Mouse (Mus musculus) gastrocnemius, postnatal 36 days (tissue): ENCODE results near the gene Nhlrc1. TPM values are rescaled to one million over a fixed set of nuclear protein-coding genes. Genes with fewer than 3 reads are reported as not detected.

ENCODE experiments used
- DNase-seq, 2 experiments: peaks; one replicate each; pipeline ENCODE4 v3.0.0; 2022
- intact Hi-C: fragments of 180-260 bp; cut with DNase I; formaldehyde crosslinking; loops from one replicate; pipeline ENCODE4 v1.15.1; 2025
- long read RNA-seq, 2 experiments: library from polyadenylated mRNA; stranded (forward); transcript quantifications; one replicate each; pipeline ENCODE4 v2.0.0; 2021
- total RNA-seq, 2 experiments: library from RNA; stranded (reverse); gene quantifications; 2 replicates each; pipeline ENCODE4 v1.2.3; 2021

The Nhlrc1 gene
- total RNA-seq, result 1 to 10 TPM; 3.5 to 4.2 TPM
- long read RNA-seq, experiment 1, partial matches to known transcripts, result 0 of 4 reads
- long read RNA-seq, experiment 1, other reads (novel, unspliced or antisense), result 0 of 4 reads
- long read RNA-seq, experiment 2, partial matches to known transcripts, result 0 of 4 reads
- long read RNA-seq, experiment 2, other reads (novel, unspliced or antisense), result 0 of 4 reads

DNA sequence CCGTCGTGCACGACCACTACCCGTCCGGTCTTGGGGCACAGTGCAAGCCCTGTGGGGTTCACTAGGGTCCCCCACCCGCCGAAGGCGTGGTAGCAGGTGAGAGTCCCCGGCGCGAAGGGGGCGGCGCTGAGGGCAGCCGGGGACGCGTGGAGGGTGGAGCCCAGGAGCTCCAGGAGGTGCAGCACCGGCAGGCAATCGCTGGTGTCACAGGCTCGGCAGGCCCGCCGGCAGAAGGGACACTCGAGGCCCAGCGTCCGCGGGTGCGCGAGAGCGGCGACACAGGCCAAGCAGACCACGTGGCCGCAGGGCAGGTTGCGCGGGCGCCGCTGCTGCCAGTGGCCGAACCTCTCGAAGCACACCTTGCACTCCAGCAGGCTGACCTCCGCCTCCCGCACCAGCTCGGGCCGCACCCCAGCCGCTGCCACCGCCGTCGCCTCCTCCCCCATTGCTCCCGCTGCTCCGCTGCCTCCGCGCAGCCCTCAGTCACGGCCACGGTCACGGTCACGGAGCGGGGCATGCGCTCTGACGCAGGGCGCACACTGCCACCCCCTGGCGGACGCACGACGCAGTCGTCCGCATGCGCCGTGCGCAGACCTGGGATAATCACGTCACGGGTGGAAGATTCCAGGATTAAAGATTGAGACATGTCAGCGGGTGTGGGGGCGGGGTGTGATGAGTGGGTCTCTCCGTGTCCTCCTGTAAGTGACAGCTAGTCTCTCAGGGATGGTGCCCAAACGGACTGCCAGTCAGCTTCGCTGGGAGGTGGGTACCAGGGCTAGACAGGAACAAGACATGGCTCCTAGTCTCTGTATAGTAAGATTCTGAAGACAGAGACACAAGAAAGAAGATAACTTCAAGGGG, at the start of gene Nhlrc1:
TSS of gene Nhlrc1 (minus strand) at position 517 of the 861 bp plus-strand sequence.
- intact Hi-C loops, result loop anchor here (2.0 to 5.0 kb wide), 2 partner anchors 84 to 292 kb away; no protein-coding TSS in a partner anchor
- peak; percentile 62 to 75 for DNase-seq

DNA sequence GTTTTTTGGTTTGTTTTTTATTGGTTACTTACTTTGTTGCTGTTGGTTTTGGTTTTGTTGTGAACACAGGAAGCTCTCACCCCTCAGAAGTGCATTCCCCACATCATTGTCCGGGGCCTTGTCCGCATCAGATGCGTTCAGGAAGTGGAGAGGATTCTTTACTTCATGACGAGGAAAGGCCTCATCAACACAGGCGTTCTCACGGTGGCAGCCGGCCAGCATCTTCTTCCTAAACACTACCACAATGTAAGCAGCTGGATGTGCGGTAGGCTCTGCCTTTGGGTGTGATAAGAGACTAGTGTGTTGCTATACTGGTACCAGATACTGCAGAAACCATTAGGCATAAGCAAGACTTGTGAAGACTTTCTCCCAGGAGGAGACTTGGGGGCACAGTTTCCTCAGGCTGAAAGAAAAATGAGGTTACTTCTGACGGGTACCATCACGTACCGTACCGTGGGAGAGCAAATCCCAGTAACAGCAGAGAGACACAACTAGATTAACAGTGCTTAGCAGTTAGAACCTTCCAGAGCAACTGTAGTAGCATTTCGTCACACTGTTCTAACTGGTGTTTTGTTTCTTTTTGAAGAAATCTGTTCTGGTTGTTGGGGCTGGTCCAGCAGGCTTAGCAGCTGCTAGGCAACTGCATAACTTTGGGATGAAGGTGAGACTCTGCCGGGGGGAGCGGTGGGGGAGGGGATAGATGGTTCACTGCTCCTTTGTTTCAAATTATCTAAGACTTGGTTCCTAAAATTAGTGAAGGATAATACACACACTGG, 49.5 kb upstream of the Nhlrc1 start:
- intact Hi-C loops, result no loop called here
- no peak for DNase-seq

DNA sequence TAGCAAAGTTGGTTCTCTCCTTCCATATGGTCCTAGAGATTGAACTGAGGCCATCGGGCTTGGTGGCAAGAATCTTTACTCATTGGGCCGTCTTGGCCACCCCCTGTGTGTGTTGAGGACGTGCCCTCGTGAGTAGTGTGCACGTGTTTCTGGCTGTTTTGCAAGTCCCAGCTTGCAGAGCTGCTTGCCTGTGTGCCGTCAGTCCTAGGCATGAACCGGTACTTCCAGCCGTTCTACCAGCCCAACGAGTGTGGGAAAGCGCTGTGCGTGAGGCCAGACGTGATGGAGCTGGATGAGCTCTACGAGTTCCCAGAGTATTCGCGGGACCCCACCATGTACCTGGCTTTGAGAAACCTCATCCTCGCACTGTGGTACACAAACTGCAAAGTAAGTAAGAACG, 48.1 kb upstream of the Nhlrc1 start:
- intact Hi-C loops, result no loop called here

DNA sequence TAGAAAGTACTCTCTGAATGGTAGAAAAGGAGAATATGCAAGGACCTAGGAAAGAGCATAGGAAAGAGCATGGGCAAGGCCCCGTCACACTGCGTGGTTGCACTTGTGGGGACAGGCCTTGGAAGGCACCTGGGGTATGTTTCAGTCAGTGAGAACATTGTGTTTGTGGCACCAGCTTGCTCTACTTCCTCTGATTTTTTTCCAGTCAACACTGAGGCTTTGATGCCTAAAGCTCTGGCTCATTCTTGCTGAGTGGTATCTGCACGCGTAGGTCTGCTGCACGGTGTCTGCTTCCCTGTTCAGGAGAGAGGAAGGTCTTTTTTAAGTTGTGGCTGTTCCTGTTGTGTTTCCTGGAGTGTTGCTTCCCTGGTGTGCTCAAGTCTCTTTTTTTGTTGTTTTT, 42.1 kb upstream of the Nhlrc1 start:
- intact Hi-C loops, result no loop called here
- DNase-seq, result no peak

More for the DNA sequence above, 48.1 kb upstream of the Nhlrc1 start:
- no peak for DNase-seq

DNA sequence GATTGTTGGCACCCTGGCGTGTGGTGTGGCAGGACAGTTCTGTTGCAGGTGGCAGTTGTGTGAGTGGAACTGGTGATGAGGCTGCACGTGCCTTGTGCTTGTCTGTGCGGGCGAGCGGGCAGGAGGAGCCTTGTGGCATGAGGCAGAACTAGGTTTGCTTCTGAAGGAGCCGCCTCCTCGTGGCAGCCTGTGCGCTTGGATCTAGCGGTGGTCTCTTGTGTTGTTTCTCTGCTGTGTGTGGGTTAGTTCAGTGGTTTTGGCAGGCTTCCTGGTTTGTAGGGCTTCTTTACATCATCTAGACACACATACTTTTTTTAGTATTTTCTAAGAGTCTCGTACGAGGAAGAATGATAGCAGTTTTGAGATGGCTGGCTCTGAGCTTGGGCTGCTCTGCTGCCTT, 41.5 kb upstream of the Nhlrc1 start:
- intact Hi-C loops, result no loop called here

DNA sequence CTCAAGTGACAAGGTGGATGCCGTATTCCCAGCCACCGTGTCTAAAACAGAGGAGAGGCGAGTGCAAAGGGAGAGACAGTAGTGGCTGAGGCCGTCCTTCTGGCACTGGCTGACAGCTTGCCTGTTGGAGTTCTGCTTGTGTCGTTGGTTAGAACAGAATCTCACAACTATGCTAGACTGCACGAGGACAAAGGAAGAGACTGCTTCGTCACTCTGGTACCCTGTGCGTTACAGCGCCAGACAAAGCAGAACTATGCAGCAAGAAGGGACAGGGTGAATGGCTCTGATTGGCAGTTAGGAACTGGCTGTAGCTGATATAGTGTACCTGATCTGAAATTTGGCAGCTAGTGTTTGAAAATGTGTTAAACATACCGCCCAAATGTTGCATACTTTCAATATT, 39.3 kb upstream of the Nhlrc1 start:
- DNase-seq, result no peak
- intact Hi-C loops, result no loop called here

More for the DNA sequence above, 41.5 kb upstream of the Nhlrc1 start:
- DNase-seq, result no peak

DNA sequence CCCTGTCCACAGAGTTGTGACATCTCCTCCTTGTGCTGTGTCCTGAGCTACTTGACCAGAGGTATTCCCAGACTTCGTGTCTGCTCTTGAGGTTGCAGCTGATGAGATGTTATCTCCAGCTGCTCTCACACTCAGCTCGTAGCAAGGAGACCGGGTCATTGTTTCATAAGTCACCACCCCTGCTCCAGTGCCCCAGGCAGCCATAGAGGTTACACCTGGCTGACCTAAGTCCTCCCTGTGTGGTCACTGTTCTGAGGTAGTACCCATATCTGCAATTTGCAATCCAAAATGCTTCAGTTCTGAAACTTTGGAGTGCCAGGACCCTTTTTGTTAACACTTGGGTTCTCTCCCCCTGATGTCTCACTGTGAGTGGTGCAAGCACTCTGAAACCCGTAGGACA, 35.4 kb upstream of the Nhlrc1 start:
- no peak for DNase-seq
- intact Hi-C loops, result no loop called here

DNA sequence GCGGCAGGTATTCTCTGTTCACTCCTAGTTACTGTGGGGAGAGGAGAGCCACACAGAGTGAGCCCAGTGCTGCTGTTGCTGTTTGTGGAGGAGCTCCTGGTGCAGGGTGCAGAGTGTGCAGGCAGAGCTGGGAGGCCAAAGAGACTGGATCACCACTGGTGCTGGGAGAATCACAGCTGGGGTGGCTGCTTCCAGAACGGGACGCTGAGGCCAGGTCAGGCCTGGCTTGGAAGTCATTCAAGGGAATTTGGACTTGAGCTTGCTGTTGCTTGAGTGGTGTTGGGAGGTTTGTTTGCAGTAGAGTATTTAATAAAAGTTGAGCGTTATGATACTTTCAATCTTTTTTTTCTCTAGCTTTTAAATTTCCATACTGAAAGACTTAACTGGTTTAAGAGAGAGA, 33.3 kb upstream of the Nhlrc1 start:
- DNase-seq, result peak in 1 of 2 experiments; percentile 9
- intact Hi-C loops, result no loop called here

DNA sequence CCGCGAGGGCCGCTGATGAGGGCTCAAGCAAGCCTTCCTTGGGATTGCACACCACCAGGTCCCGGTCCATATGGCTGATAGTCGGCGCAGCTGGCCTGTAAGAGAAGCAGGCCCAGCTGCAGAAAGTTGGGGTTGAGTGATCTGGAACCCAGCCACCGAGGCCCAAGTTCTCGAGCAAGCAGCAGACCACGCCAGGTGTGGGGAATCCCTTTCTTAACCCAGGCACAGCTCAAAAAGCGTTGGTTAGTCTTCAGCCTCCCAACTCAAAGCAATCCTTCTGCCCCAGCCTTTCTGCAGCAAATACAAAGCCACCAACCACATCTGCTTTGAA, 29.9 kb upstream of the Nhlrc1 start, which contains the start of gene Tpmt:
TSS of gene Tpmt (minus strand) at position 121 of the 331 bp plus-strand sequence.
- intact Hi-C loops, result no loop called here
- no peak for DNase-seq

DNA sequence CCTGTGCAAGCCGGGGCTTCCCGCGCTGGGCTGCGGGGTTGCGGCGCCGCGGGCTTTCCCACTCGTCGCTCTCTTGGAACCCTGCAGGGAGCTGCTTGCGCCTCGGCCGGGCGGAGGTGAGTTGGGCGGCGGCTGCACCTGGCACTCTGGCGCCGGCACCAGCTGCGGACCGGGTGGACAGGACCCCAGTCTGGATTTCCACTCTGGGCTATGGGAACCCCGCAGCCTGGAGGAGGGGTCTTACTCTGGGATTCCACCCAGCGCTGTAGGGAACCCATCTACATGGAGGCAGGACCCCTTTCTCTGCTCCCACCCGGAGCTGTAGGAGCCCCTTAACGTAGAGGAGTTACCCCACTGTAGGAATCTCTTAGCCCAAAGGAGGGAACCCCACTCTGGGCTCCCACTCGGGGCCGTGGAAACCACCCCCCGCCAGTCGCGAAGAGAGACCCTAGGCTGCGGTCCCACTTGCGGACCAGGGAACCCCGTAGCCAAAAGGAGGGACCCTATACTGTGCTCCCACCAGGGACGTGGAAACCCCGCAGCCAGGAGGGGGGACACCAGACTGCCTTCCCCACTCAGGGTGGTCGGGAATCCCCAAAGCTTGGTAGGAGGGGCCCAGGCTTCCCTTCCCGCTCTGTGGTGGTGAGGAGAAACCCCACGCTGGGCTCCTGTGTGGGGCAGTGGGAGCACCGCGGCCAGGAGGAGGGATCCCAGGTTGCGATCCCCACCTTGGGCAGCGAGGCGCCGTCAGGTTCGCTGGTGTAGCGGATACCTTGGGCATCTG, 29.4 kb upstream of the Nhlrc1 start:
- DNase-seq, result no peak
- intact Hi-C loops, result no loop called here

DNA sequence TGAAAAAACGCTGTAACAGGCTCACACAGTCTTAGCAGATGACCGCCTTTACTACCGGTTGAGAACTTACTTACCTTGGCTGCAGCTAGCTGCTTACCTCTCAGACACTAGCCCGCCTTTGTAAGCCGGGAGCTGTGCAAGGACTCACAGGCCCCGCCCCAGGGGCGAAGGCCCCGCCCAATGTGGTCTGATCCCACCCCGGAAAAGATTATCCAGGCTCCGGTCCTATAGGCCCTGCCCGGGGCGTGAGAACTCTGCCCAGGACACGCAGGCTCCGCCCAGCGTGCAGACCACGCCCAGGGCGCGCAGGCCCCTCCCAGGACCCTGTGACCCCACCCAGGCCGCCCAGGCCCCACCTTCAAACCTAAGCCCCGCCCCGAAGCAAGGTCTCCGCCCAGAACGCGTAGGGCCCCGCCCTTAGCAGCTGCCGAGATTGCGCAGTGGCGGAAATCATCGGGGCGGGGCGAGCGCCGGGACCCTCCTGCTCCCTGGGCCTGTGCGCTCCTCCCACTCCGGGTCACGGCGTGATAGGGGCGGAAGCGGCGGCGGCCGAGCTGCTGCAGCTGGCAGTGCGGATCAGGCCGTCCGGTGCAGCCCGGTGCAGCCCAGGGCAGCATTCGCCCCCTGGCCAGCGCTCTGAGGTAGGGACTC, 28.5 kb upstream of the Nhlrc1 start, which contains the start of gene Kdm1b:
TSS of gene Kdm1b (plus strand) at position 470 of the 651 bp plus-strand sequence.
- DNase-seq, result peak; percentile 97 to 99
- intact Hi-C loops, result no loop called here

DNA sequence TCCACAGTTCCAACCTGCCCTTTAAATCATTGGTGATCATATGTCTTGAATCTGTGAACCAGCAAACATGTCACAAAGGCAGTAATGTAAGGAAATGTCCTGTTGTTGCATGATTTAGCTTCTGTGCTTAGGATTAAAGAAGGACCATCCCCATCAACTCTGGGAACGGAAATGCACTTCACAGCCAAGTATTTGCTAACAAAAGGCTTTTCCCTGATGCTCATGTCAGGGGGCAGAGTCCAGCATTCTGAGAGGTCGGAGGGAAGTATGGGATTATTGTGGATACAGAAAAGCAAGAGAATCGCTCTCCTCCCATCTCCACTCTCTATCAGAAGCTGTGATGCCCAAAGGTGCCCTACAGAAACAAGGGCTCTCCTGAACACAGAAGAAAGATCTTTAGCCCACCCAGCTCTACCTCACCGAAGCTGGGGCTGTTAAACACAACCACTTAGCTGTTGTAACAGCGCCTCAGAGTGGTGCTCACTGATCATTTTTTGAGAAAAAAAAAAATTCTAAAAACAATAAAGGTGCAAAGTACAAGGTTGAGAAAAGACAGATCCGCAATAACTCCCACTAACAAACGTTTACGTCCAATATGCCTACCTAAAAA, 27.5 kb upstream of the Nhlrc1 start:
- intact Hi-C loops, result no loop called here

DNA sequence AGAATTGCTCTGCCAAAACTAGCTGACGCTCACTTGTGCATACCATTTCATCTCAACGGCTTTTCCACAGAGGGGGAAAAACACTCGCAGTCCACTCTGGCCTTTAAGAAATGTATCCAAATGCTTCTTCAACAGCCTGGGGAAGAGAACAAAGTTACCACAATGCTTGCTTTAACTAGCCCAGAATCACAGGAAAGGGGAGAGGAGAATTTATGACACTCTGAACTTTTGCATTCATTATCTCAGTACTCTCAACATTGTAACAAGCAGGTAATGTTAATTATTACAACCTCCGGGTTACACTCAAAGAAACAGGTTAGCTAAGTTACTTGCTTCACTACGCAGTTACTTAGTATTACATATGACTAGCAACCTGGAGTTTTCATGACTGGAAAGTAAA, 25.4 kb upstream of the Nhlrc1 start:
- intact Hi-C loops, result no loop called here
- DNase-seq, result no peak

More for the DNA sequence above, 27.5 kb upstream of the Nhlrc1 start:
- no peak for DNase-seq

DNA sequence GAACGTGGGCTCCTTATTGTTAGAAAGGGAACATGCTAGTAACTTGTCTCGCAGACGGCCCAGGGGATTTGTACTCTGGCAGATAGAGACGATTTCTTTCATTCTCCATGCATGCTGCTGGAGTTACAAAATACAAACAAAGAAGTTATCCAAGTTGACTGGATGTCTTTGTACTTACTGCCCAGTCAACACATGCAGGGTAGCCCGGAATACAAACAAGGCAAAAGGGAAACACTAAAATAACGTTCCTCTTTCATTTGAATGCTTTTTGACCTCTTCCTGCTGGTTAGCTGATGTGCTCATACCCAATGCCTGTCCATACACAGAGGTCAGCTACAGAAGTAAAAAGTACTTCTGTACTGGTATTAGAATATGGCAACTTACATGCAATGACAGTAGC, 23.3 kb upstream of the Nhlrc1 start:
- intact Hi-C loops, result no loop called here
- no peak for DNase-seq

DNA sequence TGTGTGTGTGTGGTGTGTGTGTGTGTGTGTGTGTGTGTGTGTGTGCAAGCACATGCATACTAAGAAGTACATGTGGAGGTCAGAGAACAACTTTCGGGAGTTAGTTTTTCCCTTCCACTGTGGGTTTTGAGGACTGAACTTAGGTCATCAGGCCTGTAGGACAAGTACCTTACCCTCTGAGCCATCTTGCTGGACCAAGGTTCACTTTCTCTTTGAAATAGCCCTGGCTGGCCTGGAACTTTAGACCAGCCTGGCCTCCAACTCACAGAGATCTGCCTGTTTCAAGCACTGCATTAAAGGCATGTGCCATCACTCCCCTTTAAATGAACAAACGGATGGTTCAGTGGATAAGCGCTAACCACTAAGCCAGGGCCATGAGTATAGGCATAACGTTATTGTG, 19.0 kb upstream of the Nhlrc1 start:
- intact Hi-C loops, result no loop called here
- DNase-seq, result no peak

DNA sequence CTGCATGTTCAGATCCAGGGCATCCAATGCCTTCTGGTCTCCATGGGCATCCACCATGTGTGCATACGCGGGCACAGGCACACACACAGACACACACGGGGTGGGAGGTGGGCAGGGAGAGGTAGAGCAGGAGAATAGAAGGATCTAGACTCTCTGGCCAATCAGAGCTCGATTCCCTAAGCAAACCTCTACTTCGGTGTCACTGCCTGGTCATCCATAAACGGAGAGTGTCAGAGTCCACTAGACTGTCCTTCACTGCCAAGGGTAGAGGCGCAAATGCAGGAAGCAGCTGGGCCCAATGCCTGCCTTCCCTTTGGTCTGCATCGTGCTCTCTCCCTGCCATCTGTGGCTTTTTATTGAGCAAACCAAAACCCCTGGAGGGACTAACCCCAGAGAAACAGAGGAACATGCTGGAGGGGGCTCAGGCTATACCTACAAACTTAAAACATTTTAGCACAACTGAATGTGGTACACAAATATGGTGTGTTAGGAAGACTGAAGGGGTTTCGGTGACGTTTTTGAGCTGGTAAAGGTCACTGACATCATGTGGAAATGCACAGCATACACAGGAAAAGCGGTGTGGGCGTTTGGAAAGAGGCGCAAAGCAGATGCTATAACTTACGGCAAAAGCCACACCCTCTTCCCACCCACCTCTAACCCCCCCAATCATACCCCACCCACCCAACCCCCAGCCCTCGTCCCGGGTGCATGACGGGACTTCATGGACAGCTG, 15.9 kb upstream of the Nhlrc1 start:
- no peak for DNase-seq
- intact Hi-C loops, result no loop called here

DNA sequence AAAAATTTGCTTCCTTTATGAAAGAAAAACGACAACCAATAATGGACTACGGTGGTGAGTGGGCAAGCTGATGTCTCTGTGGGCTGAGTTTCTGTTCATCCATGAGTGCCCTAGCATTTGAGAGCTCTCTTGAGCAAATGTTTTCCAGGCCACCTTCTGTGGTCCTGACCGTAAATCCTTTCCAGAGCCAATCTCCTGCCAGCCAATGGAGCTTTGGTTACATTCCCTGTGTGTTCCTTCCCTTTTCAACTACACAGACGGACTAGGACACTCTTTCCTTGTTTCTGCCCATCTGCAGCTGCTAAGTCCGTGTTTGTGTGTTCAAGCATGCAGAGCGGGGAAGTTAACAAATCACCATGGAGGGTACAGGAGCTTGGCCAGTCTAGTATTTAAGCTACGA, 6.1 kb upstream of the Nhlrc1 start:
- DNase-seq, result no peak
- intact Hi-C loops, result no loop called here

DNA sequence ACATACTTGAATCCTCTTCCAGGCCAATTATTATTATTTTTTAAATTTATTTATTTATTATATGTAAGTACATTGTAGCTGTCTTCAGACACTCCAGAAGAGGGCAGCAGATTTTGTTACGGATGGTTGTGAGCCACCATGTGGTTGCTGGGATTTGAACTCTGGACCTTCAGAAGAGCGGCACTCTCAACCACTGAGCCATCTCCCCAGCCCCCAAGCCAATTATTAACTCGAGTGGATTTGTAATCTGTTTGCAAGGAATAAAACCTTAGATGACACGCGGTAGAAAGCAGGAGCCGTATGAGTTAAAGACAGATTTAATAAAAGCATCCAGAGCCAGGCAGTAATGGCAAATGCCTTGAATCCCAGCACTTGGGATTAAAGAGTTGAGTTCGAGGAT, 5.1 kb upstream of the Nhlrc1 start:
- intact Hi-C loops, result loop anchor here (5.0 kb wide), 1 partner anchor 297 kb away; no protein-coding TSS in a partner anchor

DNA sequence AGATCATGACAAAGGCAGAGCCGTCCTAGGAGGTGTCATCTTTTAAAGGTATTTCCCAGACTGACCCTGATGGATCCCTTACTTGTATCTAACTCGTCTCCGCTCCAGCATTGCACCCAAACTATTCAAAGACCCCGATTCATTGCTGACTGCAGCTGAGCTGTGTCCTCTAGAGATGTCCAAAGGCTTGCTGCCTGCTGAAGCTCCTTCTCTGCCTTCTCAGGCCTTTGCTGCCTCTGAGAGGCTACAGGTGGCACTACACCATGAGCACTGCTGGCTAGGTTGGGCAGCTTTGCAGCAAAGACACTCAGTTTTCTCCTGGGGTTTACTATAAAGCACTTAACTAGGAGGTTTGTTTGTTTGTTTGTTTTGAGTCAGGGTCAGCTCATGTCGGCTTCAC, 2.6 kb upstream of the Nhlrc1 start:
- peak; percentile 18 to 34 for DNase-seq
- intact Hi-C loops, result loop anchor here (2.0 to 5.0 kb wide), 2 partner anchors 178 to 295 kb away; no protein-coding TSS in a partner anchor

More for the DNA sequence above, 5.1 kb upstream of the Nhlrc1 start:
- DNase-seq, result no peak
